Mouse (Mus musculus) layer of hippocampus, adult 9-10 months (tissue): Measurements from ENCODE around the gene Usp36.

ENCODE experiments used
- DNase-seq: peaks from one replicate; pipeline ENCODE4 v3.0.0; 2022; ENCODE audit warnings: low spot score

Gene Usp36

DNA sequence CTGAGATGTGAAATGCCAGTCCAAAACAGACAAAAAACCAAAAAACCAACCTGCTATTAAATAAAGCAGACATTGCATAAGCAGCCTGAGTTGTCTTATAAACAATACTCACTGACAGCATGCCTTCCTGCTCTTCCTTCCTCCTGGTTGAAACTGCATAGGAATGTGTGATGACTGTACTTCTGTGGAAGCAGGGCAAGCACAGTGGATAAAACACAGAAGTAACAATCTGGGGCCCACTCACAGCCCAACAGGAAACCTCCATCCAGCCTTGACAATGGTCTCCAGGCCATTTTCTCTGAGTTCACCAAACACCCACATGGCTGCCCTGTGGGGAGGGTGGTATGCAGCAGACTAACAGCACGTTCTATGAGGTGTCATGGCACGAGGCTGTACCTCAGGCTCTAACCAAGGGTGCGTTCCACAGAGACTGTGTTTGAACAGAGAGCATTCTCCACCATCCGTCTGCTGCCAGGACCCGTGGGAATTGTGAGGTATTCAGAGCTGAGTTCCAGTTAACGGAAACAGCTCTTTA lies 67.6 kb downstream of the Usp36 start:
- DNase-seq, result no peak

DNA sequence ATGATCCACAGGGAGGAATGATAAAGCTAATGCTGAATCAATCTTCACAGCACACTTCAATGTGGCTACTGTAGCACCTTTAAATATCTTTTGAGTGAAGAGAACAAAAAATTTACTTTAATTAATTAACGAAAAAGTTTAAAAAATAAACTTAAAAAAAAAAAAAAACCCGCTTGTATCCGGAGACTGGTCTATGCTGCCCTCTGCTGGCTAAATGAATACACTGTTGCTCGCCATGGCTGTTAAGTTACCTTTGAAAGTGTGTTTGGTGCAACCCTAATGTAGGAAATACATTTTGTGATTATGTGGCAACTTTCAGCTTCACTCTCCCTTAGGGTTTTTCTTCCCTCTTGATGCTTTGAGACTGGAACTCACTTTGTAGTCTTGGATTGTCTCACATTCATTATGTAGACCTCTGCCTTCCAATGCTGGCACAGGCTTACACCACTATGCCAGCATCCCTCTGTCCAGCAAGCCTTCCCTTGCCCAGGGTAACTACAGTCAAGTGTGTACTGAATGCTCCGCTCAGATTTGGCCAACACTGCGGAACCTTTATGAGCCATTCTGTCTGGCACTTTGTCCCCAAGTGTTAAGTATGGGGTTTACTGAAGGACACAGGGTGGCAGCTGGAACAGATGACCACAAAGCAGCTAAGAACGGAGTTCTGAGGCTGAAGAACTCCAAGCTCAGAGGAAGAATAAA lies 69.3 kb downstream of the Usp36 start:
- DNase-seq, result no peak

DNA sequence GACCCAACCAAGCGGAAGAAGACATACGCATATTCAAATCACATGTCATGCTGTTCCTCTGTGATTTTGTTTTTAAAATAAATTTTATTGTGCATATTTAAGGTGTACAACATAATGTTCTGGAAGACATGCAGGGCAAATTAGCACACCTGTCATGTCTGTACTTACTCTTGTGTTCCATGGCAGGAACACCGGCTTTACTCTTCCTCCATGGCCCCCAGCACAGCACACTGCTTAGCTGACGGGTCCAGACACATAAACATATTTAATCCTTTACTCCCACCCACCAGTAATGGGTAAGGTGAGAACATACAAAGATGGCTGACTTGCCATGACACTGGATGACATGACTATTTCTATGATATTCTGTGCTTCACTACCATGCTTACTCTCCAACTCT lies 71.0 kb downstream of the Usp36 start:
- no peak for DNase-seq

DNA sequence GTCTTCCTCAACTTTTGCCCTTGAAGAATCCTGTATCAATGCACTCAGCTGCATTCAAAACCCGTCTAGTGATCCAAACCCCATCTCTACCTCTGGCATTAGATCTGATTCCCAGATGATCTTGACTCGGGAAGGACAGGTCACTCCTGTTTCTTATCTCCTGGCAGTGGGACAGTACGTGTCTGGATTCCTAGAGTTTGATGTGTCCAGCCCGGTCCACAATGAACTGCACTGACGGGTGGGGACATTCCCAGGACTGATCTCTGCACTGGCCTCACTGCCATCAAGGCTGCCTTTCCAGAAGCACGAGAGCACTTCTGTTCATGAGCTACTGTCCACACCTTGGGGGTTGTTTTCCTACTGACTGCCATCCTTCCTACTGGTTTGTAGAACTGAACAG lies 73.6 kb downstream of the Usp36 start:
- no peak for DNase-seq

DNA sequence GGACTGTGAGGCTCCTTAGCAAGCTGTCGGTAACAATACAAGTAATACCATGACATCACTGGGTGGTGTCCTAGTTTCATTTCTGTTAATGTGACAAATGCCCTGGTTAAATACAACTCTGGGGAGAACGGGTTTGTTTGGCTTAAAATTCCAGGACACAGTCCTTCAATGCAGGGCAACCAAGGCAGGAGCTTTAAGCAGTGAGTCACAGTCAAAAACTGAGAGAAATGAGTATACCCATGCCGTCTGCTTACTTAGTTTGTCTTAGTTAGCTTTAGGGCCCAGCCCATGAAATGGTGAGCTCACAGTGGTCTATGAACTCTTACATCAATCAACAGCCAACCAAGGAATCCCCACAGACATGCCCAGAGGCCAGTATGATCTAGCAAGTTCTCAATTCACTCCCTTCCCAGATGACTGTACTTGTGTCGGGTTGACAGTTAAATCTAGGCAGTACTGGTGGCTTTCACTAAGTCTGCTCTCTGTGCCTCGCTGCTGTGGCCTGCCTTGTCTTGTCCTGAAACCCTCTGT lies 74.1 kb downstream of the Usp36 start:
- no peak for DNase-seq

DNA sequence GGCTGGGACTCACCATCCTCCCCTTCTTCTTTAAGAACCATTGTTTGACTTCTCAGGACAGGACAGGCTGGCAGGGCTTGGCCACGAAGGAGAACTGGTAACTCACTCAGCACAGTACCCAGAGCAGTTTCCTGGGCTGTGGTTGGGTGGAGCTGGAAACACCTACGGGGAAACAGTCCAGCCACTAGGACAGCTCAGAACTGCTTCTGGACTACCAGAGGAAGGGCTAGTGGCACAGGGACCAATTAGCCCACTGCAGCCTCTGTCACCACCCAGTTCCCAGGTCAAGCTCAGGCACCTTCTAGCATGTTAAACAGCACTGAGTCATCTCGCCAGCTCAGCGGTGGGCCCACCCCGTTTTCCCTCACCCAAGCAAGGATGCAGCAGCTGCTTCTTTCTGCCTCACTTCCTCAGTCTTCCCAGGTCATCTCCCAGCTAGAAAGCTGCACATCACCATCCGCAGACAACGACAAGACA lies 77.4 kb downstream of the Usp36 start:
- no peak for DNase-seq

DNA sequence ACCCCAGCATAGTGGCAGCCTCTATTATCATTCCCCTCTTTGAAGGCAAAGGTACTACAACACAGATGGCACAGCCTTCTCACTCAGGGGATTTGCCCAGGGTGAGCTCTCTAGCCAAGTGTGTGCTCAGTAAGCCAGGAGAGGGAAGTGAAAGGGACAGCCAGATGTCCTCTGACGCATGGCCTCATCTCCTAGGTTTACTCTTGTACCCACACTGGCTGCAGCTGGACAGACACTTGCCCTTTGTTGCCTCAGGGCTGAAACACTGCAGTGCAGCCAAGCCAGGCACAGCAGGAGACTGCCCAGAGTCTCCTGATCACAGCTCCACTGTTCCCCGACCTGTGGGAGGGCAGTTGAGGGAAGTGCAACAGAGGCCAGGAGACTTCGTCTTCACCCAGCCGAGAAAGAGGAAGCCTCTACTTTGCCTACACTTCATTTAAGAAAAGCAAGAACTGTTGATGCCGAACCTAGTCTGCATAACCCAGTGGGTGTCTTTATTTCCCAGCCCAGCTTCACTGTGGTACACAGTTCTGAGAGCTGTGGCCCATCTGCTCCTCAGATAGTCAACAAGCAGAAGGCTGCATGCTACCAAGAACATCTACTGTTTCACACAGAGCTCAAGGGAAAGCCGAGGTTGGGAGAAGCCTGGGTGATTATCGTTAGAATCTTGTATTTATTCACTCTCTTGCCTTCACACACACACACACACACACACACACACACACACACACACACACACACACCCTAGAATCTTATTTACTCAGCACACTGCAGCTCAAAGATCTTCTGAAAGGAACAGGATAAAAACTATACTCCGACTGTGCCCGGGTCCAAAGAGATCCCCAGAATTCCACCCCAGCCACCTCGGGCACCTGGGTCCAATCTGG lies 78.1 kb downstream of the Usp36 start:
- DNase-seq, result no peak

DNA sequence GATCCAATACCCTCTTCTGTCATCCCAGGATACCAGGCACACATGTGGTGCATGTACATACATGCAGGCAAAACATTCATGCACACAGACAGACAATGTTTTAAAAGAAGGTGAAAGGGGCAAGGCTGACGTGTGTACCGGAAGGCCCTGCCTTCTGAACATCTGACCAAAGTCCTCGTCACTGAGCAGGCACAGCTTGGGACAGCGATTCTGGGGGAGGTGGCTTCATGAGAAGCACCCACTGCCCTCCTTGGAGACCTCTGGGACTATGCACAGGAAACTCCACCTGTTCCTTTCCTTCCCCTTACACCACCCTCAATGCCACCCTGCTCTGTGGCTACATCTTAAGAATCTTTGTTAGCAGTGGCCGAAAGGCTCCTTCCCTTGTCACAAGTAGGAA lies 79.1 kb downstream of the Usp36 start:
- no peak for DNase-seq

DNA sequence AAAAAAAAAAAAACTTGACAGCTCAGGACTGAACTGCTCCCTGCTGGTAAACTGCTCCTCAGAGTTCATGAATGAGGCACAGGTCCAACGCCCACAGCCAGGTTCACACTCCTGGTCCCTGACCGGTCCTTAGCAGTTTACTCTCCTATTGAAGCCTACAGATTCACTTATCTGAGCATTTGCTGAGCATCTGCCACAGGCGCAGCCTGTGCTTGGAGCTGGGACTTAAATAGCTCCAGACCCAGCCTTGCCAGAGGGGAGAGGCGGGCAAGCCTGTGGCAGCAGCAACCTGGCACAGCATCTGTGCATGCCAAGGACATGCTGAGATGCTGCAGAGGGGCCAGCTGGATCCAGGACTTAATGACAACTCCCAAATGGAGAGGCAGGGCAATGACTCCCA lies 79.9 kb downstream of the Usp36 start:
- DNase-seq, result no peak
